In genomic region chr12:3855762-3856501, GRCm38 (mm10) we compare ENCODE assay signal across 8 mouse cellular contexts. TPM values are rescaled to one million over a fixed set of nuclear protein-coding genes. Genes with fewer than 3 reads are reported as not detected.
DNase-seq lines count a peak whose midpoint lies in the region; ATAC-seq and TF ChIP-seq lines count a peak whose summit lies in the region.

No protein-coding gene starts in this region.

- ATAC-seq in neural tube, embryonic 11.5 days (ENCODE audit: insufficient read depth, low FRiP score, low TSS enrichment): no peak
- ATAC-seq in lung, embryonic 14.5 days (ENCODE audit: insufficient read depth): peak; percentile 60

- no peak overlapping the region for H3K4me3 ChIP-seq in neural tube, embryonic 11.5 days (ENCODE audit: low read depth, low read length)
- peak overlapping the region; percentile 20; the same call in 1 of the 2 replicates for H3K4me3 ChIP-seq in heart, embryonic 10.5 days
- H3K4me3 ChIP-seq in lung, embryonic 14.5 days (ENCODE audit: low read depth, low read length): no peak overlapping the region

- 0 out of 2 replicates have a peak overlapping the region, but pooled peaks have one; percentile 10 for H3K27ac ChIP-seq in neural tube, embryonic 11.5 days (ENCODE audit: low read depth, low read length)
- peak overlapping the region; percentile 89 for H3K27ac ChIP-seq in heart, embryonic 10.5 days
- H3K27ac ChIP-seq in lung, embryonic 14.5 days (ENCODE audit: low read depth): peak overlapping the region; percentile 86

- TF ChIP-seq CTCF in lung, embryonic 14.5 days (IDR thresholded peaks at IDR 0.05; ENCODE audit: low read depth): no peak

- 53% methylated on average over 7 of the region's 7 CpGs for WGBS in neural tube, embryonic 11.5 days
- WGBS in heart, embryonic 10.5 days: 16% methylated on average over 7 of the region's 7 CpGs
- 38% methylated on average over 7 of the region's 7 CpGs for WGBS in lung, embryonic 14.5 days

- no peak overlapping the region for H3K4me2 ChIP-seq in neural tube, embryonic 11.5 days (ENCODE audit: low read depth)
- H3K4me2 ChIP-seq in lung, embryonic 14.5 days: peak overlapping the region; percentile 27; the same call in 1 of the 2 replicates

- no peaks in the 10 kb centered on the region for H3K9me3 ChIP-seq in neural tube, embryonic 11.5 days (ENCODE audit: control insufficient read depth, low read length)
- no peaks in the 10 kb centered on the region for H3K9me3 ChIP-seq in heart, embryonic 10.5 days
- no peaks in the 10 kb centered on the region for H3K9me3 ChIP-seq in lung, embryonic 14.5 days (ENCODE audit: low read depth, low read length)

- H3K9ac ChIP-seq in neural tube, embryonic 11.5 days (ENCODE audit: low read length): no peak overlapping the region
- H3K9ac ChIP-seq in lung, embryonic 14.5 days: no peak overlapping the region

- H3K4me1 ChIP-seq in neural tube, embryonic 11.5 days (ENCODE audit: control insufficient read depth, insufficient read depth, low read length): peaks cover 8% of the 10 kb centered on the region
- H3K4me1 ChIP-seq in heart, embryonic 10.5 days: peaks cover 61% of the 10 kb centered on the region
- peaks cover 15% of the 10 kb centered on the region; the same call in 1 of the 2 replicates for H3K4me1 ChIP-seq in lung, embryonic 14.5 days (ENCODE audit: insufficient read depth)

- H3K27me3 ChIP-seq in neural tube, embryonic 11.5 days (ENCODE audit: control insufficient read depth, insufficient read depth, low read length): no peaks in the 10 kb centered on the region
- H3K27me3 ChIP-seq in heart, embryonic 10.5 days (ENCODE audit: insufficient read depth, poor library complexity, severe bottlenecking): no peaks in the 10 kb centered on the region
- H3K27me3 ChIP-seq in lung, embryonic 14.5 days (ENCODE audit: insufficient read depth, low read length): no peaks in the 10 kb centered on the region

- no peak for DNase-seq in neural tube, embryonic 11.5 days (ENCODE audit: low spot score)
- no peak for DNase-seq in neural tube, embryonic 10.5 days (ENCODE audit: extremely low spot score, low spot score)
- peak; percentile 76 to 77 for DNase-seq in cerebellum, postnatal 14 days
- DNase-seq in heart, embryonic 10.5 days (ENCODE audit: low spot score): peak; percentile 87
- peak; percentile 83 for DNase-seq in kidney, adult 9 months
- DNase-seq in lung, embryonic 14.5 days: peak; percentile 67
- DNase-seq in ovary, postnatal 14 days (ENCODE audit: low spot score): peak; percentile 42
- peak; percentile 80 for DNase-seq in thymus, postnatal 4 days

- no peaks in the 10 kb centered on the region for H3K36me3 ChIP-seq in neural tube, embryonic 11.5 days (ENCODE audit: control insufficient read depth, insufficient read depth, low read length)
- peaks cover 50% of the 10 kb centered on the region for H3K36me3 ChIP-seq in heart, embryonic 10.5 days
- peaks cover 68% of the 10 kb centered on the region for H3K36me3 ChIP-seq in lung, embryonic 14.5 days (ENCODE audit: insufficient read depth)

RNA-seq across cellular contexts. Expression of gene Dnmt3a, which starts 50.1 kb away (rescaled TPM):
- 88.6 and 102 TPM in 2 replicates for polyA plus RNA-seq in neural tube, embryonic 11.5 days (2014; fragmentation: Nextera tagmentation; extraction: Ambion mirVana)
- polyA plus RNA-seq in heart, embryonic 10.5 days (2016; fragmentation: Nextera tagmentation; extraction: Ambion mirVana): 148 and 154 TPM in 2 replicates
- 88.0 and 95.5 TPM in 2 replicates for polyA plus RNA-seq in lung, embryonic 14.5 days (2014; fragmentation: Nextera tagmentation; extraction: Ambion mirVana)

Comparison
In these comparisons a context has a peak if more than half of its experiments do, and no peak if none do; other contexts are left out.
1. DNase-seq: peak in cerebellum, postnatal 14 days (2 of 2), heart, embryonic 10.5 days (single experiment), kidney, adult 9 months (single experiment), lung, embryonic 14.5 days (single experiment), ovary, postnatal 14 days (single experiment) and thymus, postnatal 4 days (single experiment); none in neural tube, embryonic 11.5 days (single experiment) and neural tube, embryonic 10.5 days (single experiment).
2. H3K27ac ChIP-seq: peak in every context shown above with its lines; median percentile 89 in heart, embryonic 10.5 days; 86 in lung, embryonic 14.5 days; 10 in neural tube, embryonic 11.5 days.